Mouse (Mus musculus): Measurements from ENCODE around the gene Dffa.

Gene Dffa

GRCm38 (mm10) chr4:149103875-149104561 lies at the start of gene Dffa:
Gene Dffa, plus strand, starts transcription at chr4:149104146.
- DNase-seq (ENCODE audit: low spot score in 2 of 2) = peak; percentile 78 to 84

GRCm38 (mm10) chr4:149055847-149056246 lies 48.1 kb upstream of the Dffa start:
- DNase-seq (ENCODE audit: low spot score in 2 of 2) = no peak

- DNase-seq (ENCODE audit: low spot score in 2 of 2) = no peak
Measured at GRCm38 (mm10) chr4:149056957-149057356, 47.0 kb upstream of the Dffa start.

- no peak for DNase-seq (ENCODE audit: low spot score in 2 of 2)
Measured at GRCm38 (mm10) chr4:149057470-149057869, 46.5 kb upstream of the Dffa start.

GRCm38 (mm10) chr4:149058298-149058697 lies 45.6 kb upstream of the Dffa start:
- DNase-seq (ENCODE audit: low spot score in 2 of 2) = no peak

GRCm38 (mm10) chr4:149059713-149060112 lies 44.2 kb upstream of the Dffa start:
- no peak for DNase-seq (ENCODE audit: low spot score in 2 of 2)

- DNase-seq (ENCODE audit: low spot score in 2 of 2) = no peak
Measured at GRCm38 (mm10) chr4:149060621-149061431, 43.1 kb upstream of the Dffa start.

GRCm38 (mm10) chr4:149061432-149061718 lies 42.6 kb upstream of the Dffa start:
- DNase-seq (ENCODE audit: low spot score in 2 of 2) = no peak

GRCm38 (mm10) chr4:149062406-149063318 lies 41.3 kb upstream of the Dffa start:
- DNase-seq (ENCODE audit: low spot score in 2 of 2) = no peak

- no peak for DNase-seq (ENCODE audit: low spot score in 2 of 2)
Measured at GRCm38 (mm10) chr4:149064061-149064854, 39.7 kb upstream of the Dffa start.

- no peak for DNase-seq (ENCODE audit: low spot score in 2 of 2)
Measured at GRCm38 (mm10) chr4:149066672-149067551, 37.0 kb upstream of the Dffa start.

GRCm38 (mm10) chr4:149075073-149075472 lies 28.9 kb upstream of the Dffa start:
- no peak for DNase-seq (ENCODE audit: low spot score in 2 of 2)

GRCm38 (mm10) chr4:149075871-149076575 lies 27.9 kb upstream of the Dffa start:
- peak; percentile 62 to 70 for DNase-seq (ENCODE audit: low spot score in 2 of 2)

- DNase-seq (ENCODE audit: low spot score in 2 of 2) = no peak
Measured at GRCm38 (mm10) chr4:149078261-149078660, 25.7 kb upstream of the Dffa start.

GRCm38 (mm10) chr4:149079629-149080028 lies 24.3 kb upstream of the Dffa start:
- no peak for DNase-seq (ENCODE audit: low spot score in 2 of 2)

- no peak for DNase-seq (ENCODE audit: low spot score in 2 of 2)
Measured at GRCm38 (mm10) chr4:149080111-149080510, 23.8 kb upstream of the Dffa start.

GRCm38 (mm10) chr4:149081528-149081927 lies 22.4 kb upstream of the Dffa start:
- DNase-seq (ENCODE audit: low spot score in 2 of 2) = no peak

GRCm38 (mm10) chr4:149085381-149085780 lies 18.6 kb upstream of the Dffa start:
- no peak for DNase-seq (ENCODE audit: low spot score in 2 of 2)

- DNase-seq (ENCODE audit: low spot score in 2 of 2) = no peak
Measured at GRCm38 (mm10) chr4:149091364-149091763, 12.6 kb upstream of the Dffa start.

GRCm38 (mm10) chr4:149097956-149098355 lies 6.0 kb upstream of the Dffa start:
- no peak for DNase-seq (ENCODE audit: low spot score in 2 of 2)
